17 mouse cellular contexts compared by ENCODE assay signal in the genomic region with DNA sequence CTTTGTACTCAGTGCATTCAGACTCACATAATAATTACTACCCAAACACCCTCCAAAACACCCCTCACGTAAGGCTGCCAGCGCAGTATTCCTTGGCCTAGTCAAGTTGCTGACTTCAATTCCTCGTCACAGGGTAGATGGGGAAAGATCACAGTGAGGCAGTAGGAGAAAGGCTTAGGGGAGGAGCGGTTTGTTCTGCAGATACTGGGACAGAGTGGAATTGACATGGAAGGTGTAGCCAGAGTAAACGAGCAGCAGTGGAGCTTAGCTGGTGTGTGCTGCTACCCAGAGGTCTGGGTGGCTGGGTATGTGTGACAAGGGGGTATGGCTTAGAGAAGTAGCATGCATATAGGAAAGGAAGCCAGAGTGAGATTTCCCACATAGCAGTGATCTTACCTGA. TPM values are rescaled to one million over a fixed set of nuclear protein-coding genes. Genes with fewer than 3 reads are reported as not detected.
"Had no signal": no experiment of that assay in that cellular context is flagged by ENCODE, and none has a peak within 500 bp of the region (broad histone marks: within the 10 kb centered on the region; RNA-seq: fewer than 3 reads in every experiment).

No protein-coding gene starts in this region.

- H3K4me3 ChIP-seq: neural tube, embryonic 12.5 days; neural tube, embryonic 13.5 days; neural tube, embryonic 15.5 days; stomach, embryonic 15.5 days had no signal

- H3K9ac ChIP-seq: neural tube, embryonic 12.5 days; neural tube, embryonic 13.5 days; neural tube, embryonic 15.5 days; stomach, embryonic 15.5 days had no signal

- H3K4me2 ChIP-seq: neural tube, embryonic 12.5 days; neural tube, embryonic 13.5 days; neural tube, embryonic 15.5 days; stomach, embryonic 15.5 days had no signal

- H3K9me3 ChIP-seq: neural tube, embryonic 12.5 days; neural tube, embryonic 13.5 days; neural tube, embryonic 15.5 days; stomach, embryonic 15.5 days had no signal

- DNase-seq: retina, postnatal 1 day; right cerebral cortex, adult 18-20 months; right cerebral cortex, postnatal 14 days; right cerebral cortex, postnatal 25 days; right cerebral cortex, postnatal 4 days; spleen, adult 18-20 months; thymus, adult 18-20 months; thymus, adult 2 months; thymus, postnatal 14 days; thymus, postnatal 25 days; thymus, postnatal 36 days; thymus, postnatal 4 days had no signal

- H3K4me1 ChIP-seq: neural tube, embryonic 12.5 days; neural tube, embryonic 13.5 days; neural tube, embryonic 15.5 days; stomach, embryonic 15.5 days had no signal

- H3K27ac ChIP-seq: neural tube, embryonic 12.5 days; neural tube, embryonic 13.5 days; neural tube, embryonic 15.5 days; stomach, embryonic 15.5 days had no signal

- H3K27me3 ChIP-seq: neural tube, embryonic 12.5 days; neural tube, embryonic 13.5 days; neural tube, embryonic 15.5 days; stomach, embryonic 15.5 days had no signal

RNA-seq across cellular contexts. Expression of a gene that starts 34.3 kb away (rescaled TPM):
- total RNA-seq: neutrophil, adult 5-6 weeks had no signal
